Mouse (Mus musculus) liver, postnatal 0 days (tissue): ENCODE data around the gene Uvrag.

Experiments used
- CTCF ChIP-seq: sonication (generic); IDR thresholded peaks from 2 replicates; pipeline ENCODE4 v1.5.1; 2016; ENCODE audit warnings: antibody characterized with exemption, low read depth
- EP300 ChIP-seq: IDR thresholded peaks from 2 replicates; pipeline ENCODE4 v1.6.1; 2016; ENCODE audit warnings: antibody characterized with exemption, low read depth, mild to moderate bottlenecking

DNA sequence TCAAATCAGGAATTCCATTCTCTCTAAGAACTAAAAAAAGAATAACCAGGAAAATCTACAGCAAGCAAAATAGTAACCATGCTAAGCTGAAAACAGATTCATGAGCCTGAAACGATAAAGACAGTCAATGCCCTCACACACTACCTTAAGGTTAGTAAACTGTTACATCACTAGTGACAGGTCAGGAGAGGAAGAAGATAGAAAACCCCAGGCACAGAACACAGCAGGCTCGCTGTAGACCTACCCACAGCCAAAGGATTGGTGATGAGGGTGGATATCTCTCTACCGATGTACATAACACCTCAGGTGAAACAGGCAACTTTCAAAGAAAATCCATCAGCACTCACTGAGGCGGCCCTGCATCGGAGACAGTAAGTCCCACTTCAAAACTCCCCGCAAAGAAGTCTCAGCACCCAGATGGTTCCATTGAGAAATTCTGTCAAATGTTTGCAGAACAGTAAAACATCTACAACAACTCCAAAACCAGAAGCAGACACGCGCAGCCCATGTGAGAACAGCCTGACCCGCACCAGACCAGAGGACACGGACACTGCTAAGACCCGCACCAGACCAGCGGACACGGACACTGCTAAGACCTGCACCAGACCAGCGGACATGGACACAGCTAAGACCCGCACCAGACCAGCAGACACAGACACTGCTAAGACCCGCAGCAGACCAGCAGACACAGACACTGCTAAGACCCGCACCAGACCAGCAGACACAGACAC is 48.9 kb downstream of the Uvrag start:
- TF ChIP-seq CTCF = no peak
- TF ChIP-seq EP300 = no peak
